Mouse (Mus musculus) cerebellum, adult 18-20 months (tissue): ENCODE results near the gene Nudcd3.

Experiments
- DNase-seq, 2 experiments: peaks; one replicate each; pipeline ENCODE4 v3.0.0; 2021

Gene Nudcd3

GRCm38 (mm10) chr11:6059162-6059561 is 141.1 kb downstream of the Nudcd3 start:
- DNase-seq, result no peak
